Mouse (Mus musculus) A20 (cell line): ENCODE measurements around the gene Vmn1r128.
"Not testable (repeated sequence)": the region's sequence is repeated elsewhere in the genome, so short reads cannot be mapped to it uniquely, and the experiment has no call there.

Experiments used
- DNase-seq: peaks from one replicate; pipeline ENCODE4 v3.0.0-alpha.2; 2011; ENCODE audit warnings: low read depth, low spot score

Gene Vmn1r128

DNA sequence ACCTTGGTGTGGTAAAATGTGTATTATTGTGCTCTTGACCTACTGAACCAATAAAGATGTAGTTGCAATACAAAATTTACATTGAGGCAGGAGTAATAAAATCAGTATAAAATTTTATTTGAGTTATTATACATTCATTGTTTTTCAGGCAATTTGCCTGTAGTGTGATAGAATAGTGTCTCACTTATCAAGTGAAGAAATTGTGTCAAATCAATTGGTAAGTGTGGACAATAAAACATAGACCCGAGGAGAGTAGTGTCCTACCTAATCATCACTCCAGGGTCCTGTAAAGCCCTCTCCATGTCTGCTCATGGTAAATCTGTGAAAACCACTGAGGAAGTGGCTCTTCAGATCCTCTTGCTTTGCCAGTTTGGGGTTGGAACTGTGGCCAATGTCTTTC, at the start of gene Vmn1r128:
TSS of gene Vmn1r128 (plus strand) at position 301 of the 400 bp plus-strand sequence.
- not testable (repeated sequence) for DNase-seq

DNA sequence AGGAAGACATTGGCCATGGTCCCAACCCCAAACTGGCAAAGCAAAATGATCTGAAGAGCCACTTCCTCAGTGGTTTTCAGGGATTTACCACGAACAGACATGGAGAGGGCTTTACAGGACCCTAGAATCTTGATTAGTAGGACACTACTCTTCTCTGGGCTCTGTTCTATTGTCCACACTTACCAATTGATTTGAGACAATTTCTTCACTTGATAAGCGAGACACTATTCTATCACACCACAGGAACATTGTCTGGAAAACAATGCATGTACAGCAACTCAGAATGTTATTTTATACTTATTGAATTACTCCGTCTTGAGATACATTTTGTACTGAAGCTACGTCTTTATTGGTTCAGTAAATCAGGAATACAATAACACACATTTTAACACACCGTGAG, 47.8 kb upstream of the Vmn1r128 start, which contains the start of gene Vmn1r126:
TSS of gene Vmn1r126 (minus strand) at position 101 of the 400 bp plus-strand sequence.
- not testable (repeated sequence) for DNase-seq

DNA sequence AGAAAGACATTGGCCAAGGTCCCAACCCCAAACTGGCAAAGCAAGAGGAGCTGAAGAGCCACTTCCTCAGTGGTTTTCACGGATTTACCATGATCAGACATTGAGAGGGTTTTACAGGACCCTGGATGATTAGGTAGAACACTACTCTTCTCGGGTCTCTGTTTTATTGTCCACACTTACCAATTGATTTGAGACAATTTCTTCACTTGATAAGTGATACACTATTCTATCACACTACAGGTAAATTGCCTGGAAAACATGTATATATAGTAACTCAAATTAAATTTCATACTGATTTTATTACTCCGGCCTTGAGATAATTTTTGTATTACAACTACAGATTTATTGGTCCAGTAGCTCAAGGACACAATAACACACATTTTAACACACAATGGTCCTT, 29.4 kb upstream of the Vmn1r128 start, which contains the start of gene Vmn1r127:
TSS of gene Vmn1r127 (minus strand) at position 101 of the 400 bp plus-strand sequence.
- not testable (repeated sequence) for DNase-seq

DNA sequence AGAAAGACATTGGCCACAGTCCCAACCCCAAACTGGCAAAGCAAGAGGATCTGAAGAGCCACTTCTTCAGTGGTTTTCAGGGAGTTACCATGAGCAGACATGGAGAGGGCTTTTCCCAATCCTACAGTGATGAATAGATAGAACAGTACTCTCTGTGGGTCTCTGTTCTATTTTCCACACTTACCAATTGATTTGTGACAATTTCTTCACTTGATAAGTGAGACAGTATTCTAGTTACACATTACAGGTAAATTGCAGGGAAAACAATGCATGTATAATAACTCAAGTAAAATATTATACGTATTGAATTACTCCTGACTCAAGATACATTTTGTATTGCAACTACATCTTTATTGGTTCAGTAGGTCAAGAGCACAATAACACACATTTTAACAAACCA, 12.0 kb downstream of the Vmn1r128 start, which contains the start of gene Vmn1r129:
TSS of gene Vmn1r129 (minus strand) at position 101 of the 400 bp plus-strand sequence.
- not testable (repeated sequence) for DNase-seq
